Mouse (Mus musculus): ENCODE results near the gene Gm47995. TPM values are rescaled to one million over a fixed set of nuclear protein-coding genes. Genes with fewer than 3 reads are reported as not detected.
A peak's percentile ranks its signal among the peaks of the same experiment; 100 is the strongest.
"Not testable (repeated sequence)": the region's sequence is repeated elsewhere in the genome, so short reads cannot be mapped to it uniquely, and the experiment has no call there.

Gene Gm47995
- polyA plus RNA-seq, 1 experiment: not detected

- 61% methylated on average over 8 of the region's 8 CpGs for WGBS
- no peaks in the 10 kb centered on the region for H3K4me1 ChIP-seq (ENCODE audit: control insufficient read depth, insufficient read depth, low read length)
Measured at GRCm38 (mm10) chr1:151166031-151166430, 32.2 kb upstream of the Gm47995 start.

GRCm38 (mm10) chr1:151167297-151168047 lies 30.8 kb upstream of the Gm47995 start:
- TF ChIP-seq POLR2A (IDR thresholded peaks at IDR 0.05; ENCODE audit: borderline replicate concordance, extremely low read depth, low read depth, low read length): no peak
- TF ChIP-seq CTCF (IDR thresholded peaks at IDR 0.05; ENCODE audit: insufficient read depth, low read length): no peak
- no peak for DNase-seq
- 43% methylated on average over 12 of the region's 12 CpGs for WGBS

More at GRCm38 (mm10) chr1:151166031-151166430, 32.2 kb upstream of the Gm47995 start:
- DNase-seq: no peak
- TF ChIP-seq CTCF (IDR thresholded peaks at IDR 0.05; ENCODE audit: insufficient read depth, low read length) (no peak), POLR2A (IDR thresholded peaks at IDR 0.05; ENCODE audit: borderline replicate concordance, extremely low read depth, low read depth, low read length) (no peak)
- H3K4me3 ChIP-seq (replicated peaks; ENCODE audit: extremely low read depth, low read depth, low read length): no peak overlapping the region

GRCm38 (mm10) chr1:151168637-151169036 lies 29.6 kb upstream of the Gm47995 start:
- WGBS: 64% methylated on average over 3 of the region's 3 CpGs
- DNase-seq: no peak
- TF ChIP-seq CTCF (IDR thresholded peaks at IDR 0.05; ENCODE audit: insufficient read depth, low read length): no peak
- TF ChIP-seq POLR2A (IDR thresholded peaks at IDR 0.05; ENCODE audit: borderline replicate concordance, extremely low read depth, low read depth, low read length): no peak
- Histone ChIP-seq H3K4me3 (replicated peaks; ENCODE audit: extremely low read depth, low read depth, low read length) (no peak overlapping the region), H3K4me1 (ENCODE audit: control insufficient read depth, insufficient read depth, low read length) (no peaks in the 10 kb centered on the region)

More at GRCm38 (mm10) chr1:151167297-151168047, 30.8 kb upstream of the Gm47995 start:
- Histone ChIP-seq H3K4me1 (ENCODE audit: control insufficient read depth, insufficient read depth, low read length) (no peaks in the 10 kb centered on the region), H3K4me3 (replicated peaks; ENCODE audit: extremely low read depth, low read depth, low read length) (no peak overlapping the region)

- Histone ChIP-seq H3K4me1 (ENCODE audit: control insufficient read depth, insufficient read depth, low read length) (no peaks in the 10 kb centered on the region), H3K4me3 (replicated peaks; ENCODE audit: extremely low read depth, low read depth, low read length) (no peak overlapping the region)
- WGBS: 87% methylated on average over 2 of the region's 2 CpGs
- DNase-seq: no peak
- TF ChIP-seq CTCF (IDR thresholded peaks at IDR 0.05; ENCODE audit: insufficient read depth, low read length) (no peak), POLR2A (IDR thresholded peaks at IDR 0.05; ENCODE audit: borderline replicate concordance, extremely low read depth, low read depth, low read length) (no peak)
Measured at GRCm38 (mm10) chr1:151171572-151172461, 26.4 kb upstream of the Gm47995 start.

GRCm38 (mm10) chr1:151177030-151177936 lies 21.0 kb upstream of the Gm47995 start:
- peak; percentile 12 for DNase-seq
- Histone ChIP-seq H3K4me3 (replicated peaks; ENCODE audit: extremely low read depth, low read depth, low read length) (no peak overlapping the region), H3K4me1 (ENCODE audit: control insufficient read depth, insufficient read depth, low read length) (no peaks in the 10 kb centered on the region)
- TF ChIP-seq CTCF (IDR thresholded peaks at IDR 0.05; ENCODE audit: insufficient read depth, low read length) (no peak), POLR2A (IDR thresholded peaks at IDR 0.05; ENCODE audit: borderline replicate concordance, extremely low read depth, low read depth, low read length) (no peak)
- 26% methylated on average over 10 of the region's 10 CpGs for WGBS

GRCm38 (mm10) chr1:151177937-151178271 lies 20.3 kb upstream of the Gm47995 start:
- TF ChIP-seq CTCF (IDR thresholded peaks at IDR 0.05; ENCODE audit: insufficient read depth, low read length) (no peak), POLR2A (IDR thresholded peaks at IDR 0.05; ENCODE audit: borderline replicate concordance, extremely low read depth, low read depth, low read length) (no peak)
- no peaks in the 10 kb centered on the region for H3K4me1 ChIP-seq (ENCODE audit: control insufficient read depth, insufficient read depth, low read length)
- H3K4me3 ChIP-seq (replicated peaks; ENCODE audit: extremely low read depth, low read depth, low read length): peak overlapping the region; percentile 4
- no peak for DNase-seq
- 19% methylated on average over 4 of the region's 4 CpGs for WGBS

GRCm38 (mm10) chr1:151178505-151179083 lies 19.7 kb upstream of the Gm47995 start:
- TF ChIP-seq CTCF (IDR thresholded peaks at IDR 0.05; ENCODE audit: insufficient read depth, low read length): no peak
- no peak for TF ChIP-seq POLR2A (IDR thresholded peaks at IDR 0.05; ENCODE audit: borderline replicate concordance, extremely low read depth, low read depth, low read length)
- no peak for DNase-seq
- Histone ChIP-seq H3K4me1 (ENCODE audit: control insufficient read depth, insufficient read depth, low read length) (no peaks in the 10 kb centered on the region), H3K4me3 (replicated peaks; ENCODE audit: extremely low read depth, low read depth, low read length) (no peak overlapping the region)
- WGBS: 77% methylated on average over 2 of the region's 2 CpGs

GRCm38 (mm10) chr1:151180167-151180566 lies 18.1 kb upstream of the Gm47995 start:
- DNase-seq: no peak
- 80% methylated on average over 2 of the region's 2 CpGs for WGBS
- TF ChIP-seq CTCF (IDR thresholded peaks at IDR 0.05; ENCODE audit: insufficient read depth, low read length) (no peak), POLR2A (IDR thresholded peaks at IDR 0.05; ENCODE audit: borderline replicate concordance, extremely low read depth, low read depth, low read length) (no peak)
- Histone ChIP-seq H3K4me3 (replicated peaks; ENCODE audit: extremely low read depth, low read depth, low read length) (no peak overlapping the region), H3K4me1 (ENCODE audit: control insufficient read depth, insufficient read depth, low read length) (no peaks in the 10 kb centered on the region)

GRCm38 (mm10) chr1:151182266-151182665 lies 16.0 kb upstream of the Gm47995 start, which contains the start of gene Gm47985:
Gm47985 (plus strand) TSS chr1:151182537.
- H3K4me3 ChIP-seq (replicated peaks; ENCODE audit: extremely low read depth, low read depth, low read length); H3K4me1 ChIP-seq (ENCODE audit: control insufficient read depth, insufficient read depth, low read length); DNase-seq: not testable (repeated sequence)
- WGBS: 71% methylated on average over 1 of the region's 7 CpGs

GRCm38 (mm10) chr1:151186186-151186585 lies 12.1 kb upstream of the Gm47995 start:
- 71% methylated on average over 3 of the region's 3 CpGs for WGBS
- H3K4me3 ChIP-seq (replicated peaks; ENCODE audit: extremely low read depth, low read depth, low read length); H3K4me1 ChIP-seq (ENCODE audit: control insufficient read depth, insufficient read depth, low read length); DNase-seq: not testable (repeated sequence)

GRCm38 (mm10) chr1:151186879-151187424 lies 11.3 kb upstream of the Gm47995 start:
- DNase-seq; H3K4me3 ChIP-seq (replicated peaks; ENCODE audit: extremely low read depth, low read depth, low read length); H3K4me1 ChIP-seq (ENCODE audit: control insufficient read depth, insufficient read depth, low read length): not testable (repeated sequence)
- 79% methylated on average over 4 of the region's 4 CpGs for WGBS
